Mouse (Mus musculus): ENCODE data around the gene Ccz1.

Gene Ccz1

GRCm38 (mm10) chr5:143993849-143994248 lies 20.8 kb downstream of the Ccz1 start:
- no peak for DNase-seq (ENCODE audit: low read depth)

- no peak for DNase-seq (ENCODE audit: low read depth)
Observed at GRCm38 (mm10) chr5:143993260-143993659, 21.4 kb downstream of the Ccz1 start.

GRCm38 (mm10) chr5:143992661-143993060 lies 22.0 kb downstream of the Ccz1 start:
- DNase-seq (ENCODE audit: low read depth), result no peak

GRCm38 (mm10) chr5:143990086-143990485 lies 24.6 kb downstream of the Ccz1 start:
- no peak for DNase-seq (ENCODE audit: low read depth)

- DNase-seq (ENCODE audit: low read depth), result no peak
Observed at GRCm38 (mm10) chr5:143989046-143989445, 25.6 kb downstream of the Ccz1 start.

GRCm38 (mm10) chr5:143987596-143987995 lies 27.1 kb downstream of the Ccz1 start:
- no peak for DNase-seq (ENCODE audit: low read depth)

- DNase-seq (ENCODE audit: low read depth), result no peak
Observed at GRCm38 (mm10) chr5:143985381-143985780, 29.3 kb downstream of the Ccz1 start.

GRCm38 (mm10) chr5:143982361-143982760 lies 32.3 kb downstream of the Ccz1 start:
- no peak for DNase-seq (ENCODE audit: low read depth)

GRCm38 (mm10) chr5:143980858-143981257 lies 33.8 kb downstream of the Ccz1 start:
- no peak for DNase-seq (ENCODE audit: low read depth)

- DNase-seq (ENCODE audit: low read depth), result no peak
Observed at GRCm38 (mm10) chr5:143976726-143977431, 37.8 kb downstream of the Ccz1 start.

GRCm38 (mm10) chr5:143976232-143976631 lies 38.4 kb downstream of the Ccz1 start:
- DNase-seq (ENCODE audit: low read depth), result no peak

- no peak for DNase-seq (ENCODE audit: low read depth)
Observed at GRCm38 (mm10) chr5:143975631-143975933, 39.1 kb downstream of the Ccz1 start.

GRCm38 (mm10) chr5:143974931-143975630 lies 39.6 kb downstream of the Ccz1 start:
- DNase-seq (ENCODE audit: low read depth), result peak; percentile 45

- no peak for DNase-seq (ENCODE audit: low read depth)
Observed at GRCm38 (mm10) chr5:143972628-143973027, 42.0 kb downstream of the Ccz1 start.

- DNase-seq (ENCODE audit: low read depth), result no peak
Observed at GRCm38 (mm10) chr5:143966671-143967070, 48.0 kb downstream of the Ccz1 start.

GRCm38 (mm10) chr5:143965586-143966345 lies 48.9 kb downstream of the Ccz1 start:
- DNase-seq (ENCODE audit: low read depth), result no peak

- DNase-seq (ENCODE audit: low read depth), result no peak
Observed at GRCm38 (mm10) chr5:143961176-143961575, 53.5 kb downstream of the Ccz1 start.

- DNase-seq (ENCODE audit: low read depth), result no peak
Observed at GRCm38 (mm10) chr5:143959551-143959950, 55.1 kb downstream of the Ccz1 start.

GRCm38 (mm10) chr5:143957101-143957500 lies 57.6 kb downstream of the Ccz1 start:
- no peak for DNase-seq (ENCODE audit: low read depth)

GRCm38 (mm10) chr5:143950016-143950415 lies 64.7 kb downstream of the Ccz1 start:
- no peak for DNase-seq (ENCODE audit: low read depth)

GRCm38 (mm10) chr5:143948361-143948760 lies 66.3 kb downstream of the Ccz1 start:
- no peak for DNase-seq (ENCODE audit: low read depth)

GRCm38 (mm10) chr5:143943231-143944125 lies 71.2 kb downstream of the Ccz1 start:
- no peak for DNase-seq (ENCODE audit: low read depth)
